Mouse (Mus musculus): Measurements from ENCODE around the gene Atp6v1g3. TPM values are rescaled to one million over a fixed set of nuclear protein-coding genes. Genes with fewer than 3 reads are reported as not detected.

The Atp6v1g3 gene
- polyA plus RNA-seq, 2 experiments, result not detected

- H3K4me3 ChIP-seq (ENCODE audit: insufficient read depth in 1 of 2, low read depth in 2 of 2, low read length in 2 of 2), result no peak overlapping the region
- H3K9ac ChIP-seq (replicated peaks), result no peak overlapping the region
- H3K27me3 ChIP-seq (ENCODE audit: control insufficient read depth, insufficient read depth, low read length), result no peaks in the 10 kb centered on the region
- 55% methylated on average over 2 of the region's 2 CpGs for WGBS (ENCODE audit: insufficient replicate concordance)
- no peak for DNase-seq (ENCODE audit: low read depth in 3 of 3, low spot score in 3 of 3)
- H3K9me3 ChIP-seq (ENCODE audit: control insufficient read depth, low read length), result no peaks in the 10 kb centered on the region
- TF ChIP-seq CTCF (IDR thresholded peaks at IDR 0.05; ENCODE audit: low read depth) (no peak), EP300 (IDR thresholded peaks at IDR 0.05; ENCODE audit: low read depth) (no peak)
- H3K36me3 ChIP-seq (replicated peaks; ENCODE audit: control insufficient read depth, insufficient read depth, low read depth), result no peaks in the 10 kb centered on the region
- no peak overlapping the region for H3K4me2 ChIP-seq (ENCODE audit: low read depth)
- no peak overlapping the region for H3K27ac ChIP-seq
- H3K4me1 ChIP-seq (replicated peaks; ENCODE audit: control insufficient read depth in 2 of 2, insufficient read depth in 2 of 2, low read length in 1 of 2), result no peaks in the 10 kb centered on the region
- no peak for ATAC-seq (ENCODE audit: insufficient read depth)
Measured at GRCm38 (mm10) chr1:138337417-138337816, 63.9 kb downstream of the Atp6v1g3 start.

Other genes starting within 250 kb of the Atp6v1g3 start
- gene Ptprc, start 98.0 kb upstream of the Atp6v1g3 start, polyA plus RNA-seq (2012; rRNA removed), result 3.1 and 4.1 TPM in 2 replicates
- 5.5 and 5.8 TPM in 2 replicates for gene Ptprc, start 98.0 kb upstream of the Atp6v1g3 start, polyA plus RNA-seq (2014; fragmentation: Nextera tagmentation; extraction: Ambion mirVana)

All from liver, embryonic 14.5 days (tissue).